Mouse (Mus musculus) ES-Bruce4 (cell line): ENCODE results near the gene Tmtc4. TPM values are rescaled to one million over a fixed set of nuclear protein-coding genes. Genes with fewer than 3 reads are reported as not detected.
A peak's percentile ranks its signal among the peaks of the same experiment; 100 is the strongest.

Source experiments
- H3K27ac ChIP-seq: 2 replicates; pipeline ENCODE4 v1.5.1; 2012; ENCODE audit warnings: low read length, inconsistent platforms; ENCODE audit not compliant: insufficient read depth
- H3K27me3 ChIP-seq: 2 replicates; pipeline ENCODE4 v1.6.1; 2012; ENCODE audit warnings: mild to moderate bottlenecking, low read length, inconsistent platforms; ENCODE audit not compliant: control insufficient read depth, poor library complexity, insufficient read depth, severe bottlenecking
- H3K36me3 ChIP-seq: 2 replicates; pipeline ENCODE4 v1.6.1; 2012; ENCODE audit warnings: inconsistent platforms, mild to moderate bottlenecking, low read length, moderate library complexity; ENCODE audit not compliant: control insufficient read depth, poor library complexity, insufficient read depth, severe bottlenecking
- H3K4me1 ChIP-seq: one replicate; pipeline ENCODE4 v1.8.1; 2011; ENCODE audit warnings: low read length; ENCODE audit not compliant: control insufficient read depth, insufficient read depth
- H3K4me3 ChIP-seq: 2 replicates; pipeline ENCODE4 v1.5.1; 2011; ENCODE audit warnings: low read depth, mild to moderate bottlenecking, low read length
- H3K9ac ChIP-seq: 2 replicates; pipeline ENCODE4 v1.6.1; 2012; ENCODE audit warnings: low read depth, mild to moderate bottlenecking, inconsistent platforms; ENCODE audit not compliant: poor library complexity, severe bottlenecking
- H3K9me3 ChIP-seq: replicated peaks from 2 replicates; pipeline ENCODE4 v1.6.1; 2012; ENCODE audit warnings: mild to moderate bottlenecking, low read length, inconsistent platforms; ENCODE audit not compliant: control insufficient read depth, poor library complexity, insufficient read depth, severe bottlenecking
- CTCF ChIP-seq: IDR thresholded peaks from one replicate; pipeline ENCODE4 v1.8.1; 2011; ENCODE audit warnings: low read depth, low read length
- EP300 ChIP-seq: IDR thresholded peaks from 2 replicates; pipeline ENCODE4 v1.6.1; 2011; ENCODE audit warnings: low read depth, low read length; ENCODE audit not compliant: insufficient read depth
- POLR2A ChIP-seq: IDR thresholded peaks from one replicate; pipeline ENCODE4 v1.8.1; 2011; ENCODE audit warnings: low read length; ENCODE audit not compliant: insufficient read depth
- polyA plus RNA-seq: library from polyadenylated mRNA; stranded (reverse); fragments of >200 nt; gene quantifications from 2 replicates; pipeline ENCODE4 v1.2.4, GENCODE M21; 2011; ENCODE audit warnings: low read depth; ENCODE audit not compliant: missing spikeins, insufficient read depth, insufficient read length

Gene Tmtc4
- polyA plus RNA-seq, 1 experiment, result 20.7 TPM

GRCm38 (mm10) chr14:122953331-122953730, 30.5 kb downstream of the Tmtc4 start:
- H3K9ac ChIP-seq, result no peak overlapping the region
- H3K36me3 ChIP-seq, result no peaks in the 10 kb centered on the region
- no peaks in the 10 kb centered on the region for H3K27me3 ChIP-seq
- no peak for TF ChIP-seq EP300
- peak; percentile 46 for TF ChIP-seq CTCF
- no peak for TF ChIP-seq POLR2A
- H3K9me3 ChIP-seq, result no peaks in the 10 kb centered on the region
- H3K4me1 ChIP-seq, result no peaks in the 10 kb centered on the region
- H3K4me3 ChIP-seq, result no peak overlapping the region
- no peak overlapping the region for H3K27ac ChIP-seq

- H3K36me3 ChIP-seq, result no peaks in the 10 kb centered on the region
- no peaks in the 10 kb centered on the region for H3K27me3 ChIP-seq
- TF ChIP-seq POLR2A (no peak), EP300 (no peak), CTCF (no peak)
- no peaks in the 10 kb centered on the region for H3K9me3 ChIP-seq
- no peaks in the 10 kb centered on the region for H3K4me1 ChIP-seq
- no peak overlapping the region for H3K27ac ChIP-seq
- H3K4me3 ChIP-seq, result no peak overlapping the region
- H3K9ac ChIP-seq, result no peak overlapping the region
Measured at GRCm38 (mm10) chr14:122952556-122952955, 31.3 kb downstream of the Tmtc4 start.

DNA sequence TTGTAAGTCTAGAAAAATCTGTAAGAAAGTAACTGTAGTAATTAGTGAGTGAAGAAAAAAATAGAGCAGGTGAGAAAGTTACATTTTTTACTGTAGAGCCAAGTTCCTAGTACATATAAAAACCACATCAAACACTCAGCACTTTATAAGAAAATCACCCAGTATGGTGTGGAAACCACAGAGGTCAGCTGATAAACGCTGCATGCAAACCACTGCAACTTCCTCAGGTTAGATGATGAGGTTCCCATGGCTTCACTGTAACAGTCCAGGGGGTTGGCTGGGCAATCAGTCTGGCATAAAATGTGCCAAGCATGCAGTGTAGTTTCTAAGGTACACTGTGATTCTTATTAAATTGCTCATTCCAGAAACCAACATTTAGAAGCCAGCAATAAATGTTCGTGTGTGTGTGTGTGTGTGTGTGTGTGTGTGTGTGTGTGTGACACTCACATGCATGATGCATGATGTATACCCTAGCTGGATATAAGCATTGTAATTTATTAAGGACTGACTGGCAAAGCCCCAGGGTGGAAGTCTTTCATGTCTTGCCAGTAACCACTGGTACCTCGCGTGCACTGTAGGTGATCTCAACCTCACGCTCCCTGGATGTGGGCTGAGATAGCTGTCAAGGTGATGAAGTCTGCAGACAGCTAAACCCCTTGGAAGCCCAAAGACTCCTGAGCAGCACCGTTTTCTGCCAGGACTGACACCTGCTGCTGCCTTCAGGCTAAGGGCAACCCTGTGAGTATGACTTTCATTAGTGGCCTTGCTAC, 32.0 kb downstream of the Tmtc4 start:
- no peaks in the 10 kb centered on the region for H3K4me1 ChIP-seq
- no peaks in the 10 kb centered on the region for H3K9me3 ChIP-seq
- H3K9ac ChIP-seq, result no peak overlapping the region
- no peak overlapping the region for H3K4me3 ChIP-seq
- TF ChIP-seq EP300 (no peak), CTCF (no peak), POLR2A (no peak)
- H3K36me3 ChIP-seq, result no peaks in the 10 kb centered on the region
- no peaks in the 10 kb centered on the region for H3K27me3 ChIP-seq
- no peak overlapping the region for H3K27ac ChIP-seq

- no peak for TF ChIP-seq POLR2A
- TF ChIP-seq EP300, result no peak
- peak; percentile 34 for TF ChIP-seq CTCF
- no peaks in the 10 kb centered on the region for H3K27me3 ChIP-seq
- no peaks in the 10 kb centered on the region for H3K4me1 ChIP-seq
- H3K27ac ChIP-seq, result no peak overlapping the region
- H3K9ac ChIP-seq, result no peak overlapping the region
- no peaks in the 10 kb centered on the region for H3K36me3 ChIP-seq
- no peaks in the 10 kb centered on the region for H3K9me3 ChIP-seq
- H3K4me3 ChIP-seq, result no peak overlapping the region
Measured at GRCm38 (mm10) chr14:122950915-122951314, 32.9 kb downstream of the Tmtc4 start.

- Histone ChIP-seq H3K4me3 (no peak overlapping the region), H3K9me3 (no peaks in the 10 kb centered on the region), H3K4me1 (no peaks in the 10 kb centered on the region), H3K9ac (no peak overlapping the region), H3K27me3 (no peaks in the 10 kb centered on the region), H3K36me3 (no peaks in the 10 kb centered on the region; the same call in 1 of the 2 replicates), H3K27ac (no peak overlapping the region)
- TF ChIP-seq POLR2A, result no peak
- TF ChIP-seq EP300, result no peak
- TF ChIP-seq CTCF, result no peak
Measured at GRCm38 (mm10) chr14:122943475-122943853, 40.4 kb downstream of the Tmtc4 start.

DNA sequence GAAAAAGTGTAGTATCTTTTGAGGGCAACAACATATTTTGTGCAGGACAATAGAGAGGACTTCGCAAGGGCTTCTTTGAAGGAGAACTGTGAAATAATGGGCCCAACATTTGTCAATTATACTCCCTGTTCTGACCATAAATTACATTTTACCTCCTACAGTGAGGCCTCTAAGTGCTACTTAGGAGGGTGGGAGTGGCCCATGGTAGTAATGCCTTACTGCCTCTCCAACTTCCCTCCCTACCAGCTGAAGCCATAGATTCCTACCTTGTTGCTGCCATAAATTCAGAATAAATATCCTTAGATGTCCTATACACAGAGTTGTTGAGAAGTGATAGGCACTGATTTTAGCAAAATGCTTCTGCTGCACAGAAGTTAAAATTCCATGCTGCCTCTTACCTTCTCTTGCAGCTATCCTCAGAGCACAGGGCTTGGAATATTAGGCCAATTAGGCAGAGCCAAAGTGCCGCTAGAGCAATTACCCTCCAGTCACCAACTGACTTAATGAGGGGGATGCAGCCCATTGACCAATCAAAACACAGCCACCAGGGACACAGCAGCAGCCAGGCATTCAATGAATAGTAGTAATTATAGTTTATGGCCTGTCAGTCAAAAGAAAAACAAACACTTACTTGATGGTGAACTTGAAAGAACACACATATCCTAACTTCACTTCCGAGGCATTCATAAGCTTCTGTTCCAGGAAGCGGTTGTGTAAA, 40.9 kb downstream of the Tmtc4 start:
- Histone ChIP-seq H3K9ac (no peak overlapping the region), H3K27me3 (no peaks in the 10 kb centered on the region), H3K27ac (no peak overlapping the region), H3K36me3 (no peaks in the 10 kb centered on the region; the same call in 1 of the 2 replicates), H3K4me3 (no peak overlapping the region), H3K9me3 (no peaks in the 10 kb centered on the region), H3K4me1 (no peaks in the 10 kb centered on the region)
- no peak for TF ChIP-seq CTCF
- TF ChIP-seq POLR2A, result no peak
- no peak for TF ChIP-seq EP300
